Mouse (Mus musculus): ENCODE data around the gene Fhit.
"Not testable (repeated sequence)": the region's sequence is repeated elsewhere in the genome, so short reads cannot be mapped to it uniquely, and the experiment has no call there.

Fhit gene

DNA sequence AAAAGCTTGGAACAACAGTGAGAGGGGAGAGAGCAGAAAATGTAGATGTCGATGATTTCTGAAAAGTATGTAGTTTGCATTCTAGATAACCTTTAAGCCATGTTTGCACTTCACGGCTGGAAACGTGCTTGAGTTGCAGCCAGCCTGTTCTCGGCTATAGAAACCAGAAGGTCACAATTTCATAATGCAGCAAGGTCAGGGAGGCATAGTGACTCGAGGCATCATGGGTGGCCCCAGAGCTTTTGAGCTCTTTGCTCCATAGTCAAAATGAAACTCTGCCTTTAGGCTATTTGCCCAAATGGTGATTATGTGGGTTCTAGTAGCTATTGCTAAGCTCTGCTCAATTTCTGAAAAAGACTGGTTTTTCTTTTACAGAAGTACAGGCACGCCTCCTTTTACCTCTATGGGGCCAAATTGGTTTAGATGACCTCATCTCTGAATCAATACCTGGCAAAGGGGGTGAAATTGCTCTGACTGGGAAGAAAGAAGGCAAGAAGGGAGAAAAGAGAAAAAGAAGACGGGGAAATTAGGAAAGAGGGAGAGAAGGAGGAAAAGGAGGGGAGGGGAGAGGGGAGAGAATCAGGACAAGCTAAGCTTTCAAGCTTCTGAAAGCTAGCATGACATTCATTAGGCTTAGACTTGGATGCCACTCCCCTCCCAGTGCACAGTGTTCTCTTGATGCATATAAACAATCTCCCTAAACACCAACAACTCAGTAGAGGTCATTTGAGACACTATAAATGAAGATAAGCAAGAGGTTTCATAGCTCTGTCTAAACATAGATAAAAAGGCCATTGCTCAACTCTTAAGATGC is 1148.6 kb downstream of the Fhit start:
- no peak for DNase-seq (ENCODE audit: low read depth, low spot score)

DNA sequence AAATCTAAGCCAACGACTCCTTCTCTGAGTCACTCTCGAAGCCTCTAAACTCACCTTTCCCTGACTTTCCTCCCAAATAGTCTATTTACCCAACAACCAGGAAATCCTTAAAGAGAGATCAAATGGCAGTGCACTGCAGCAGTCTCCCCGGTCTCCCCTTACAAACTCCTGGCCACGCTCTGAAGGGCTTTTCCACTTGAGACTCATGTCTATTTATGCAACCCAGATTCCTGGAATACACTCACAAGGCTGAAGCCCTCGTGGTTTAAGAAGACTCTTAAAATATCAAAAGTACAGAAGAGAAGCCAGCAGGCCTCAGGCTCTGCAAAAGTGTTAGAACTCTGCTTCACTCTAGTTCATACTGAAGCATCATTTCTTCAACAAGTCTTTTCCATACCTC is 1155.6 kb downstream of the Fhit start:
- no peak for DNase-seq (ENCODE audit: low read depth, low spot score)

DNA sequence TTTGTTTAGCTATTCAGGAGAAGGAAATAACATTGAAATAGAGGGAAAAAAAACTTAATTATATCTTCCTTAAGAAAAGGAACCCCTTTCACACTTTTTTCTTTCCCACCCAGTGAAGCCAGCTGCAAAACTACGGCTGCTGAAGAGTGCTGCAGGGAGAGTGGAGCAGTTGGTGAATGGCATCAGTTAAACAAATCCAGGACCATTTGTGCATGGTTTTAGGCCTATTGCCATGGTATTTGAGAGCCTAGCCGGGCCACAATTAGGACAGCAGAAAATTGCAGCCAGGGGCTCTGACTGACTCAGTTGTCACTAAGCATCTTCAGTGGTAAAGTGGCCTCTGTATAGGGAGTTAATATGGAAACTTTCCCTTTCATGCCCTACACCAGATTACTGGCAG is 1158.0 kb downstream of the Fhit start:
- DNase-seq (ENCODE audit: low read depth, low spot score), result no peak

DNA sequence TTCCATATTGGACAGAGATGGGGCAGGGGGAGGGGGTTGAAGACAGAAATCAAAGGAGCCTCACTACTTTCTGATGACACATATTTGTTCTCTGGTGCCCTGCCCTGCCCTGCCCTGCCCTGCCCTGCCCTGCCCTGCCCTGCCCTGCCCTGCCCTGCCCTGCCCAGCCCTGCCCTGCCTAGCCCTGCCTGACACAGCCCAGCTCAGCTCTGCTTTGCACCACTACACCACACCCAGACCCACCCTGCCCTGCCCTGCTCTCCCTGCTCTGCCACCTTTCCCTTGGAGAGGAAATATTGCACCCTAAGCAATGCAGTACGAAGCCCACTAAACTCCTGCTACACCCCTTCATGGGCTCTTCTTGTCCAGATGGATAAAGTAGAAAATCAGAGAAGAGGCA is 1171.2 kb downstream of the Fhit start:
- DNase-seq (ENCODE audit: low read depth, low spot score), result no peak

DNA sequence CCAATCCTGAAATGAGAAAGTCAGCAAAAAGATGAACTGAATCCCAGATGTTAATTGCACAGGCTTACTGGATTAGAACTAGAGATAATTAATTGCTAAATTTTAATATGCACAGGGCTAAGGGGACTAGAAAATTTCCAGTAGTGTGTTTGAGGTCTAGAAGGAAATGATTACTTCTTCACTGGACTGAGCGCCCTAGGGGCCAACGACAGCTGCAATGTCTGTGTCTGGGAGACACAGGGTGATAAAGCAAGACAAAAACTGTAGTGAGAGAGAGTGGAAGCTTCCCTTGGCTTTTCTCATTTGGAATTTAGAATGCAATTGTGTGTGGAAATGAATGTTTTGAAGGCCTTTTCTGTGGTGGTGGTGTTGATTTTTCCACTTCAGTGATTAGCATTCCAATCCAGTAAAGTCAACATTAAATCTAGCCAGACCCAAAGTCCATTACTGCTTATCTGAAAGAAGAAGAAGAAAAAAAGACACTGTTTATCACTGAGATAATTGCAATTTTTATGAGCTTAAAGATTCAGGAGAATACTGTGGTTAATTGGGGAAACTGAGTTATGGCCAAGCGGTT is 1184.8 kb downstream of the Fhit start:
- no peak for DNase-seq (ENCODE audit: low read depth, low spot score)

DNA sequence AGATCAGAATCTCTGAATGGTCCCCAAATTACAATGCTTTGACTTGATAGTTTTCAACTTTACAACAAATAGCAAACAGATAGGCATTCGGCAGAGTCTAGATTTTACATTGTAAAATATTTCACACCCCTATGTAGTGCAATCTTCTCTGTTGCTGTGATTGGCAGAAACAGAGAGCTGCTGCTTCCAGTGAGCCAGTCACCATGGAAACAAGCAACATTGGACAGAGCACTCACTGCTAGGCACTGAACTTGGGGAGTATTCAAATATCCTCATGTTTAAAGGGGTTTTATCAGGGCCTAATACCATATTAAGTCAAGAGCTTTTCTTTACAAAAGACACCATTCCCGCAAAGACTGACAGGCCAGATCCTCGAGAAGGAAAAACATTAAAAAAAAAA is 1187.4 kb downstream of the Fhit start:
- DNase-seq (ENCODE audit: low read depth, low spot score), result no peak

DNA sequence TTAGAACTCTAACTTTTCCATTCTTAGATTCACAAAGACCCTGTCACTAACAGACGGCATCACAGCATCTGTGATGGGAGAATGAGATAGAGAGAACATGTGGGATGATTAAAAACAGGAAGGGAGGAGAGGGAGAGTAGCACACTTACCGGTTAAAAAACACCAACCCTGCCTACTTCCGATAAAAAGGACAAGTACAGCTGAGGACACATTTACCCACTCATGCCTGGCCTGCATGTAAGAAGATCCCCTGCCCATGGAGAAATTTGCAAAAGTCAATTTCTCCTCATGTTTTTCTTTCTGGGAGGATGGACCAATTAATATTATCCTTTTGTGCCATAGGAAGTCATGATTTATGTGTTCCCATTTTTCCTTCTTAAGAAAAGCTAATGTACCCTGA is 1198.0 kb downstream of the Fhit start:
- no peak for DNase-seq (ENCODE audit: low read depth, low spot score)

DNA sequence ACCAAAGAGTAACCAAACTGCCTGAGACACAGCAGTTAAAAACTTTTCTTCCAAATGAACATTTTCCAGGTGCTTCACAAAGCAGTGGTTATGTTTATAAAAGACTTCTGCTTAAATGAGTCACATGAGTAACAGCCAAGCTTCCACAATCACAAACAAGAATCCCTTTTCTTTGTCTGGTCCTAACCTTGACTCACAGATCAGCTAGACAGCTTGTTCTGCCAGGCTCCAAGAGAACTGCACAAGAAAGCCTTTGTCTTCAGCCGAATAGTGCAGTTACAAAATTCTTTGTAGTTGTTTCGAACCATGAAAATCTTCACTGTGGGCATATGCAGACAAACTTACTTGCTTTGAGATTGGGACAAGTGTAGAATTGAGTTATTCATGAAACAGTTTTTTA is 1201.4 kb downstream of the Fhit start:
- DNase-seq (ENCODE audit: low read depth, low spot score), result no peak

DNA sequence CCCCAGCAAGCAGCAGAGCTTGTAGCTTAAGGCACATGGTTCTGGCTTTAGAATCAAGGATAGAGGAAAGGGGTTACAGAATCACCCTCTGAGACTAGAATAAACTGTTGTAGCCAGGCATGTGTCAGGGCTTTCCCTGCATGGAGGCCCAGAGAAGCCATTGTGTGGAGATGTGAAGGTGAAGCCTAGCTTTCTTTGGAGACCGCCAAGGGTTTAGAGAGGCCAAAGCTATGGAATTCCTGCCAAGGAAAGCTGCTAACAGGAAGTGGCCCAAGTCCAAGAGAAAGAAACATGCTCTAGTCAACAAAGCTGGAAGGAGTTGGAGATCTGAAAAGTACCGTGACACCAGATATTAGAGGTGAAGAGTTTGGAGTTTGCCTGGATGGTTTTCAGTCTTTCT is 1262.3 kb downstream of the Fhit start:
- DNase-seq (ENCODE audit: low read depth, low spot score), result no peak

DNA sequence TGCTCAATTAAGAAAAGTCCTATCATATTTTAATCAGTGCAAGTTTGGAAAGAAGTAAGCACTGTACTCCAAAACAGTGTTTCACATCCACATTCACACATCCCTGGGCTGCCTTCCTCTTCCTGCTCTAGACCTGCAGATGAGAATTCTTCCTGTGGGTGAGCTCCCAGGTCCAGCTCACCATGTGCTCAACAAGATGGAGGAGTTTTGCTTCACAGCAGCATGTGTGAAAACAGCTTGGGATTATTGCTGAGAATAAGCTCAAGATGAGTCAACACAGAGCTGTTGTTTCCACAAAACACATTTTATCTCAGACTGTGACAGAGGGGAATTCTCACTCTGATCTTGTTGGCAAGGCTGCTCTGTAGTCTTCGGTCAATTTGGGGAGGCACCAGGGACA is 1265.3 kb downstream of the Fhit start:
- no peak for DNase-seq (ENCODE audit: low read depth, low spot score)

DNA sequence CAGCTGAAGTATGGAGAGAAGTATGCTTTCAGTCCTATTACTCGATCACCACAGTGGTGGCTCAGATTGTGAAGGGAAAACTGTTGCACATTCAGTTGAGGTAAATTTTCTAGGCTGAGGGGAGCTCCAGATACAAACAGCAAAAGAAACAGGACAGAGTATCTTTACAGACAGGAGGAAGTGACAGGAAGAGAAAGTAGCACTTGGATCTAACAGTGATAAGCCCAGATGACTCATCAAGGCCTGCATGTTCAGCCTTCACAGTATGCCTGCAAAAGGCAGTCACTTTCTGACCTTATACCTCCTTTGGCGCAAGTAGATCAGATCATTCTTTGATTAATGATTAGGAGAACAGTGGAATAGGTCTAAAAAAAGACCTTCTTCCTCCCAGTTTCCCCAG is 1309.8 kb downstream of the Fhit start:
- DNase-seq (ENCODE audit: low read depth, low spot score), result no peak

DNA sequence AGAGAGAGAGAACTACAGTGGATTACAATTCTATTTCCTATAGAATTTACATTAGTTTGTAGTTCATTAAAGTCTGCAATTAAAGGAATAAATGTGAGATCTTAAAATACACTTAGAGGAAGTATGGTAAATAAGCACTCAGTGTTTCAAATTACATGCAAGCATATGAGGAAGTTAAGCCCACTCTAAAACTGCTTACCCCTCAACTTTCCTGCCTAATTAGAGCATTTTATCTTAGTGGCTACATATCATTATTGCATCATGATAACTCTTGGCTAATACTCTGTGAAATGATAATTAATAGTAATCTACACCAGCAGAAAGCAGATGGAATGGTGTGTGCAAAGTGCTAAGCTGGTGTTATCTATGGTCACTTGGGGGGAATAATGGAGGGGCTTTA is 1329.5 kb downstream of the Fhit start:
- DNase-seq (ENCODE audit: low read depth, low spot score), result no peak

DNA sequence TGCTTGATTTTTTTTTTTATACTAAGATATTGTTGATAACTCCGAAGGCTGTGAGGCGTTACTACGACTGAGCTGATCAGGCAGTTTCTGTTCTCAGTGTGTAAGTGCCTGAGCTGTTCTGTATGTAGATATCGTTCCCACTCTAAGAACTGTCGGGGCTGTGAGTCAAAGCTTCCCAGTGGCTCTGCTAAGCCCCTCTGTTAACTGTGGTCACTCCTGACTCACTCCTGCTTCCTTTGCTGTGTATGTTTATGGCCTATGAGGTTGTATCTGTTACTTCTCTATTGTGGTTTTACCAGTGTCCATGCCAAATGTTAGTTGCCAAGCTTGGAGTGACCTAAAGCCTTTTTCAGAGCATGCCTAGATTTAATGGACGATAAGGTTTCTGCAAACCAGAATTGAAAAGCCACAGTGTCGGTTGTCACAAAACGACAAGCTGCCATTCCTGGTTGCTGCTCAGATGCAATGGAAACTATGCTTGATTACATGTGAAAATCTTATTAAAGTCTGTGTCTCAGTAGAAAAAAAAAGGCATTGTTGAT is 1333.1 kb downstream of the Fhit start:
- DNase-seq (ENCODE audit: low read depth, low spot score), result not testable (repeated sequence)

DNA sequence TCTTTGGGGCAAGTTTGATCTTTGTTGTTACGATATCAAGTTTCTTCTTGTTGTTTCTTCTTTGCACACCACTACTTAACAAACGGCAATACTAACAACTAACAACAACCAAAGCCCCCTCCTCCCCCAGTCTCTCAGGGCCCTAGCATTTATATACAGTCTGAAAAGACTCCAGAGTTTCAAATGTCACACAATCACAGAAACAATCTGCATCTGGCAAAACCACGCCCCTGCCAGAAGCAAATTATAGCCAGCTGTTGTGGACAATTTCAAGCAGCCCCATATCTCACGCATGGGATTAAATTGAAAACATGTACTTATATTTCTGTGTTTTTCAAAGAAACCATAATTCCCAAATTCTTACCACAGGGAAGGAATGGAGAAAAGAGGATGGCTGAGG is 1345.9 kb downstream of the Fhit start:
- no peak for DNase-seq (ENCODE audit: low read depth, low spot score)

DNA sequence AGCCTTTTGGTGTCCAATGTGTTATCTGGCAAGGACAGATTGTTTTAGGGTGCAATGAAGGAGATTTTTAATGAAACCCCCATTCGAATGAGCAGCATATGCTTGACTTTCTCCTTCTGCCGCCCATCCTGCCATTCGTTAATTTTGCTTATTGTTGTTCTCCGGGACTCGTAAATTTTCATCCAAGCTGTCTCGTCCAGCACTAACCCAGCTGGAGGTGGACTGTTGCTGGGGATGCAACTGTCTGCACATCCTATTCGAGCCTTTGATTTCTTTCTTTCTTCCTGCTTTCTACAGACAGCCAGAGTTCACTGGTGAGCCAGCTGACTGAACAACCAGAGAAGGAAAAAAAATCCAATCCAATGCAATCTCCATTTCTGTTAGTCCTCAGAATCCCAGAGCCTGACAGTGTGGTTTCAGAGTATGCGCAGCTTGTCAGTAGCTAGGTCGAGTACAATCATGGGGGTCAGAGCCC is 1350.0 kb downstream of the Fhit start:
- DNase-seq (ENCODE audit: low read depth, low spot score), result no peak

DNA sequence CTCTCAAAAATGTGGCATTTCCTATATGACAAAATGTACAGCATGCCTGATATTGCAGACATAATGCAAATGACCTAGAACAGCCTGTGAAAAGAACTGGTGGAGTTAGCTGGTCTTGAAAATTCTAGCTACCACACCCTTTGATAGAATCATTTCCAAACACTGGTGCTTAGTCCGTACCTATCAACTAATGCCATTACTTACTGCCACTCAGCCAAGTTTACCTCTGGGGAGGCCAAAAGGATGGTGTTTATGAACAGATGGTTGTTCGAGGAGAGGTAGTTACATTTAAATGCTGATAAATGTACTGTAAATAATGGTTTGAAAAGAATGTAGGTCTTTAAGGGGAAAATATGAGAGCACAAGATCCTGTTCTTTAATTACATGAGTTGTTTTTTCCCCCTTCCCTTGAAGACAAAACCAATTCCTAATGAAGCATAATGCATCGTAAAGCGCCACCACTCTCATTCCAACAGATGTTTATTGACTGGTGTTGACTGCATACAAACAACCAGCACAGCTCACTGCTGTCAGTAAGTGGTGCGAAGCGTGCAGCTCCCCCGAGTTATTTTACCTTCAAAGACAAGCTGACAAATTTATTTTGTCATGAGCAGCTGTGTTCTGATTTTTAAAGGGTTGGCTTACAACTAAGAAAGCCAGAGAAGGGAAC is 1350.5 kb downstream of the Fhit start:
- no peak for DNase-seq (ENCODE audit: low read depth, low spot score)

DNA sequence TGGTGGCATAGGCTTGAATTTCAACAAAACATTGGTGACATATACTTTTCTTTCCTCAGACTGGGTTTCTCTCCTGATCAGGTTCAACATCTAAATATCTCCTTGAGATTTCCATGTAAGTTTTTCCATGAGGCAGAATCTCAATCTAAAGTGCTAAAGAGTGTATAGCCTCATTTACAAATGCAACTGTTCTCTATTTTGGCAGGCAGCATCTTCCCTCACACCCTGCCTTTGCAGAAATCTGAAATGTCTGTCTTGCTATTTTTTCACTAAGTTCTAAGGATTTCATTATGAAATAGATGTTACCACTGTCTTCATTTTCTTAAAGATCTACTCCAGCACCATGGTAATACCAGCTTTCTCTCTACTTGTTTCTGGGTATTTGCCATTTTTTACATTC is 1368.4 kb downstream of the Fhit start:
- no peak for DNase-seq (ENCODE audit: low read depth, low spot score)

DNA sequence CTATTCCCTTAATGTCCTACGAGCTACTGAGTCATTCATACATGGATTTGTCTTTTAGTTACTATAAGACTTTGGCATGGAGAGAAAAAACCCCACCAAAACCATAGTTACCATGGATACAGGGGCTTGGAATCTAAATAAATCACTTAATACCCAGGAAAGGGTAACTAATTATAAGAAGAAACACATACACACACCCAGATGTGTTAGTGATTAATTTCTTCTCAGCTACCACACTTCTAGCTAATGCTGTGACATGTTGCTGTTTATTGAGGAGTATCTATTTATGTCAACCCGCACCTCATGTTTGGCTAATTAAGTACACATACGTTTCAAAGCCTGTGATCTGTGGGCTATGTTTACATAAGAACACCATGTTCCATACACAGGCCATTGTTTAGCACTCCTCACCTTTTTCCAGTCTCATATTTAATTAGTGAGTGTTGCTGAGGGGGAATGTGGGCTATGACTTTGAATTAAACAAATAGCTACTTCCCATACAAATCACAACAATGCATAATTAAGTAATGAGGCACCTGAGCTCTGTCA is 1373.4 kb downstream of the Fhit start:
- no peak for DNase-seq (ENCODE audit: low read depth, low spot score)

DNA sequence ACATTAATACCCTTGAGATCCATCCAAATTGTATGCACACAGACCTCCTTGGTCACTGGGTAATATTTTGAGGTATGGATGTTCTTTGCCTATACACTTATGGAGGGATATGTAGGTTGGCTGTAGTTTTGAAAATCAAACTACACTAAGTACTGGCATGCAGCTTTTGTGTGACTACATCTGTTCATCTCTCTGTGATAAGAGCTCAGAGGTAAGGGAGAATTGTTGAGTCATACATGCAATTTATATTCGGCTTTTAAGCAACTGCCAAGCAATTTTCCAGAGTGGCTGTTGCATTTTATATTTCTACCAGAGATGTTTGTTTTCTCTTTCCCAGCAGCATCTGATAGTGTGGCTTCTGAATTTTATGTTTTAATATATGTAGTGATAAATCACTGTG is 1374.4 kb downstream of the Fhit start:
- no peak for DNase-seq (ENCODE audit: low read depth, low spot score)

DNA sequence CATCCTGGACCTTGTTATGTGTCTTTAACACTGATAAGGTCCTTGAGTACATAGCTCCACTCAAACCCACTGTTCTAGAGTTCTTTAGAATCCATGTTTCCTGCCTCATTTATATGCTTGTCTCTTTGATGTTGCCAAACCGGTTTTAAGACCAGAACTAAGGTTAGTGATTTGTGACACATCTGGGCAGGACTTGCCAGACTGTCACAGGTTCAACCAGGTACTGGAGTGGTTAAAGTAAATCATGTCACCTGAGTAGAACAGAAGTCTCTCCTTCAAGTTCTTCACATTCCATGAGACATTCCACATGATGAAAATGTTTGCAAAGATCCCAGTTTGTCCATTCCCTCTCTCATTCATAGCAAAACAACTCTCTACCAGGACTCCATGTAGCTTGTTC is 1376.0 kb downstream of the Fhit start:
- DNase-seq (ENCODE audit: low read depth, low spot score), result no peak

DNA sequence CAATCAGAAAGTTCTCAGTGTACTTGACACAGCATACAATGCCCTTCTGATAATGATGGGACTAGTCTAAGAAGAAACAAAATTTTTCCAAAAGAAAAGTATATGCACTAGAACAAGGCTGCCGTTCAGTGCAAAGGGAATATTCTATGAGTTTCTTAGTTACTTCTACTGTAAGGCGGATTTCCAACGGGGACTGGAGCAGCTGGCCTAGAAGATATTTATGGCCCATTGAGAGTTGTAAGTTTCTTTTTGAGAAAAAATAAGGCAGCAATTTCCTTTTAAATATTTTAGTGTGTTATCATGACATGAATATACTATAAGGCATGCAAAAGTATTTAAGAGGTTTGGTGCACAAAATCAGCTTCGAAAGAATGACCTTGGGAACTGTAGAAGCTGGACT is 1410.5 kb downstream of the Fhit start:
- no peak for DNase-seq (ENCODE audit: low read depth, low spot score)

DNA sequence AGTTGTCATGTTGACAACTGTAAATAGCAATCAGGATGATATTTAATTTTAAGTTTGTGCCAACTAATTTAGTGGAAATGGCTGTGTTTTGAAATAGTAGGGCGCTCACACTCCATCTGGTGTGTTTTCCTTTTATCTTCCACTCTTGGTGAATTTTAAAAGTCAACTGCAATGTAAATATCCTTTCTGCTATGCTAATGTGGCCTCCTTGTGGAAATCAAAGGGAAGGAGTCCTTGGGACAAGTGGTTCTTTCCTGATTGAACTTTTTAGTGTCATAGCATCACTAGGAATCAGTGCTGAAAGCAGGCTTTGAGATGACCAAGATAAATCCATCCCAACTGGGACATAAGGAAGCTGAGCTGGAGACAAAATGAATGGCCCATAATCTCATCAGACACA is 1413.1 kb downstream of the Fhit start:
- DNase-seq (ENCODE audit: low read depth, low spot score), result no peak

Data from WW6 (cell line).